In the genomic region with DNA sequence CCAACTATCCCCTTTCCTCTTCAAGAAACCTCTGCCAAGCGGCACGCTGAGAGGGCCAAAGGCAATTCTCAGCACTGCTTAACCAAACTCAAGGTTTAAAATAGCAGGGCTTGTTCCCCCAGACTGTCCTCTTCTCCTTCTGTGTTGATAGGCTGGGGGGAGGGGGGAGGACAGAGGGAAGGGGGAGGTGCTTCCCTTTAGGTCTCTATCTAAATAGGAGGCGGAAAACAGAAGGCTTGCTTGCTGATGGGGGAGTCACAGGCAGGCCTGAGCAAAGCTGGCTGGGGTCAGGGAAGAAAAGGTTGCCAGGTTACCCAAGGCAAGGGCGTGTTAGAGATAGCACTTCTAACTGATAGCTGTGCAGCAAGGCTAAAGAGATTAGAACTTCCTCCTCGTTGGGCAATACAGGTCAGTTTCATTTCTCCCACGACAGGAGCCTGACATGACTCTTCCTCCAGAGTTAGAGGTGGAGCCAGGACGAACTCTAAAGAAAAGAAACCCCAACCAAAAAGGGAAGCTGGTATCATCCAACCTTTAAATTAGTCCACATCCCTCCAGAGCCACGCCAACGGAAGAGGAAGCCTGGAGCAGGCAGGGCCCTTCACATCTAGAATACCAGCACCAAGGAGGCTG, we compare ENCODE assay signal across 8 mouse cellular contexts. TPM values are rescaled to one million over a fixed set of nuclear protein-coding genes. Genes with fewer than 3 reads are reported as not detected.
A peak's percentile ranks its signal among the peaks of the same experiment; 100 is the strongest.
DNase-seq lines count a peak whose midpoint lies in the region; ATAC-seq lines count a peak whose summit lies in the region.
"Had no signal": no experiment of that assay in that cellular context is flagged by ENCODE, and none has a peak within 500 bp of the region (broad histone marks: within the 10 kb centered on the region; RNA-seq: fewer than 3 reads in every experiment).

No protein-coding gene starts in this region.

- peak overlapping the region; percentile 63 for H3K27ac ChIP-seq in liver, embryonic 11.5 days (ENCODE audit: low read depth, low read length)
- H3K27ac ChIP-seq: hindbrain, embryonic 15.5 days had no signal

- H3K36me3 ChIP-seq in liver, embryonic 11.5 days (ENCODE audit: control insufficient read depth, insufficient read depth, low read length): peaks cover 5% of the 10 kb centered on the region
- H3K36me3 ChIP-seq: hindbrain, embryonic 15.5 days had no signal

- H3K9me3 ChIP-seq in liver, embryonic 11.5 days (ENCODE audit: control insufficient read depth, low read length): no peaks in the 10 kb centered on the region
- H3K9me3 ChIP-seq: hindbrain, embryonic 15.5 days had no signal

- H3K4me1 ChIP-seq in liver, embryonic 11.5 days (replicated peaks; ENCODE audit: control insufficient read depth, insufficient read depth, low read length): peaks cover 63% of the 10 kb centered on the region
- H3K4me1 ChIP-seq: hindbrain, embryonic 15.5 days had no signal

- peak overlapping the region; percentile 1; the same call in 1 of the 2 replicates for H3K9ac ChIP-seq in liver, embryonic 11.5 days (ENCODE audit: low read depth, low read length)
- H3K9ac ChIP-seq: hindbrain, embryonic 15.5 days had no signal

- 10% methylated on average over 9 of the region's 9 CpGs for WGBS in liver, embryonic 11.5 days

- no peaks in the 10 kb centered on the region for H3K27me3 ChIP-seq in liver, embryonic 11.5 days (replicated peaks; ENCODE audit: control insufficient read depth, insufficient read depth, low read length)
- H3K27me3 ChIP-seq: hindbrain, embryonic 15.5 days had no signal

- H3K4me2 ChIP-seq in liver, embryonic 11.5 days: peak overlapping the region; percentile 57
- H3K4me2 ChIP-seq: hindbrain, embryonic 15.5 days had no signal

- peak overlapping the region; percentile 16; the same call in 1 of the 2 replicates for H3K4me3 ChIP-seq in liver, embryonic 11.5 days (ENCODE audit: low read depth, low read length)
- H3K4me3 ChIP-seq: hindbrain, embryonic 15.5 days had no signal

- DNase-seq in ovary, postnatal 36 days (ENCODE audit: low spot score): peak; percentile 38
- no peak for DNase-seq in ovary, postnatal 10 days (ENCODE audit: low spot score)
- DNase-seq in embryo, embryonic 10.5 days (ENCODE audit: low spot score): peak; percentile 31
- peak; percentile 66 for DNase-seq in liver, embryonic 11.5 days (ENCODE audit: low spot score)
- DNase-seq in telencephalon, adult 2 months (ENCODE audit: low read depth, low spot score): peak; percentile 26
- DNase-seq in kidney, postnatal 14 days: no peak
- no peak for DNase-seq in layer of hippocampus, postnatal 25 days (ENCODE audit: extremely low spot score in 1 of 2, low spot score in 1 of 2)

- peak; percentile 83 for ATAC-seq in liver, embryonic 11.5 days (replicated peaks; ENCODE audit: low FRiP score)

RNA-seq across cellular contexts. Expression of gene Hk2, which starts 10.3 kb away (rescaled TPM):
- polyA plus RNA-seq in liver, embryonic 11.5 days (2014; fragmentation: Nextera tagmentation; extraction: Ambion mirVana): 25.0 and 29.0 TPM in 2 replicates
- 1 to 10 TPM; 7.1 to 8.8 TPM for total RNA-seq in layer of hippocampus, postnatal 25 days (2021)

RNA-seq across cellular contexts. Expression of gene Pole4, which starts 58.8 kb away (rescaled TPM):
- polyA plus RNA-seq in liver, embryonic 11.5 days (2014; fragmentation: Nextera tagmentation; extraction: Ambion mirVana): 106 and 108 TPM in 2 replicates
- 10 to 100 TPM; 40.2 to 40.3 TPM for total RNA-seq in layer of hippocampus, postnatal 25 days (2021)

Comparison
In these comparisons a context has a peak if more than half of its experiments do, and no peak if none do; other contexts are left out.
1. DNase-seq: peak in ovary, postnatal 36 days (single experiment), embryo, embryonic 10.5 days (single experiment), liver, embryonic 11.5 days (single experiment) and telencephalon, adult 2 months (single experiment); none in ovary, postnatal 10 days (single experiment), kidney, postnatal 14 days (single experiment) and layer of hippocampus, postnatal 25 days (0 of 2).